Mouse (Mus musculus) forebrain, embryonic 13.5 days (tissue): Measurements from ENCODE around the gene Ift52. TPM values are rescaled to one million over a fixed set of nuclear protein-coding genes. Genes with fewer than 3 reads are reported as not detected.

ENCODE experiments used
- ATAC-seq: fragments of 200-750 bp; cut with Nextera tagmentation; 2 replicates; pipeline ENCODE4 v1.8.0; 2017
- H3K27ac ChIP-seq: fragments of 300-500 bp; sonication (generic); 2 replicates; pipeline ENCODE4 v1.5.1; 2015; ENCODE audit warnings: inconsistent platforms, mild to moderate bottlenecking, moderate library complexity
- H3K27me3 ChIP-seq: fragments of 300-500 bp; sonication (generic); 2 replicates; pipeline ENCODE4 v1.6.1; 2015; ENCODE audit warnings: mild to moderate bottlenecking, inconsistent platforms
- H3K36me3 ChIP-seq: fragments of 300-500 bp; sonication (generic); 2 replicates; pipeline ENCODE4 v1.6.1; 2015; ENCODE audit warnings: mild to moderate bottlenecking, inconsistent platforms; ENCODE audit not compliant: poor library complexity, severe bottlenecking
- H3K4me1 ChIP-seq: fragments of 300-500 bp; sonication (generic); 2 replicates; pipeline ENCODE4 v1.6.1; 2015; ENCODE audit warnings: inconsistent platforms
- H3K4me2 ChIP-seq: fragments of 300-500 bp; sonication (generic); 2 replicates; pipeline ENCODE4 v1.6.1; 2015; ENCODE audit warnings: inconsistent platforms, mild to moderate bottlenecking, moderate library complexity
- H3K4me3 ChIP-seq: fragments of 300-500 bp; sonication (generic); 2 replicates; pipeline ENCODE4 v1.5.1; 2015; ENCODE audit warnings: mild to moderate bottlenecking, inconsistent platforms
- H3K9ac ChIP-seq: fragments of 300-500 bp; sonication (generic); 2 replicates; pipeline ENCODE4 v1.6.1; 2015; ENCODE audit warnings: mild to moderate bottlenecking, inconsistent platforms
- H3K9me3 ChIP-seq: fragments of 300-500 bp; sonication (generic); replicated peaks from 2 replicates; pipeline ENCODE4 v1.6.1; 2016; ENCODE audit warnings: inconsistent platforms
- WGBS: fragments of 180-500 bp; shearing (Covaris S2); methylation state at CpG from one replicate; pipeline ENCODE4 v1.1.7; 2015; 5-methylcytosine and 5-hydroxymethylcytosine counted together
- polyA plus RNA-seq: library from polyadenylated mRNA; unstranded; fragments of >200 nt; fragmentation: Nextera tagmentation; extraction: Ambion mirVana; gene quantifications from 2 replicates; pipeline ENCODE4 v1.2.1, GENCODE M21; 2015

The Ift52 gene
- polyA plus RNA-seq, 1 experiment from 2014 or later = 44.8 TPM

DNA sequence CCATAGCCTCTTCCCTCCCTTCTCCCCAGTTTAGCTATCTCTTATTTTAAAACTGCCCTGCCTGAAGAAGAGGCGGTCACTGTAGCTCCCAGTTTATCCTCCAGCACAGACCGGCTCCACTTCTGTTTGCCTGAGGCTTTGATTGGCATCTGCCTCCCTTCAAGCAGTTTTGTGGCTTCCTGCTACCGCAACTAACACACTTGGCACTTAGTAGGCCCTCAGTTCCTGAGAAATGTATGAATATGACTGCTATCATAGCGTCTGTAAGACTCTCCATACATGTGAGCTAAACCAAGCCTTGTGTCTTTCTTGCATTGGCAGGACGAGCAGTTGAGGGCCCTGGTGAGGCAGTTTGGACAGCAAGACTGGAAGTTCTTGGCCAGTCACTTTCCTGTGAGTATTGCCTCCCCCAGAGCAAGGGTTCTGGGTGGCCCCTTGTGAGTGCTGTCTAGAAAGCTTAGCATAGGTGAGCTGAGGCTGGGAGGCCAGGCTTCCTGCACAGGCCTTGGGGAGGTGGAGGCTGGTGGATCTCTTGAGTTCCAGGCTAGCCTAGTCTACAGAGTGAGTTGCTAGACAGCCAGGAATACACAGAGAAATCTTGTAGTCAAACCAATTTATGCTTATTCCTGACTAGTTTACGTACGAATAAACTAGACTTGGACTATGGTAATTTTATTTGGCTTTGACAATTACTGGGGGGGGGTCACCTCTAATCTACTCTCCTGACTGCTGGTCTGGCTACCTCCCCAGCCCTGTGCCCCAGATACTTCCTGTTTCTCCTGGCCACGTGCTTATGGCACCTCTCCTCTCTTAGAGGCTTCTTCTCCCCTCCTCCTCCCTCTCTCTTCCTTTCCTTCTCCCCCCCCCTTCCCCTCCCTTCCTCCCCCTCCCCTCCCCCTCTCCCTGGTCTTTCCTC lies 44.3 kb downstream of the Ift52 start:
- Histone ChIP-seq H3K9ac (no peak overlapping the region), H3K4me2 (no peak overlapping the region), H3K27ac (no peak overlapping the region), H3K4me3 (no peak overlapping the region), H3K27me3 (no peaks in the 10 kb centered on the region), H3K4me1 (no peaks in the 10 kb centered on the region), H3K9me3 (no peaks in the 10 kb centered on the region), H3K36me3 (peaks cover 27% of the 10 kb centered on the region)
- ATAC-seq = no peak
- 84% methylated on average over 8 of the region's 8 CpGs for WGBS

DNA sequence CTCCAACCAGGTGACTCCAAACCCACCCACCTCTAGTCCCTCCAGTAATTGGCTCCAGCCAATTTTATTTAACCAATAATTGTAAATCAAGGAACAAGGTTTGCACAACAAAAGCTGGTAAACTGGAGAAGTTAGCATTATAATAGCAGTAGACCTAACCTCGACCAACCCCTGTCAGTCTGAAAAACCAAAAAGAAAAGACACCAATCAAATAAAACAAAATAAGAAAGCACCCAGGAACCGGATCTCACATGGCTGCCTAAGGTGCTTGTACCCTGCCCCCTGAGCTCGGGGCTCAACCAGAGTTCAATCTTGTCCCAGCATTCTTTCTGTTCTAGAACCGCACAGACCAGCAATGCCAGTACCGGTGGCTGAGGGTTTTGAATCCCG lies 45.0 kb downstream of the Ift52 start:
- Histone ChIP-seq H3K27me3 (no peaks in the 10 kb centered on the region), H3K4me1 (no peaks in the 10 kb centered on the region), H3K27ac (no peak overlapping the region), H3K36me3 (peaks cover 30% of the 10 kb centered on the region), H3K4me2 (no peak overlapping the region), H3K9ac (no peak overlapping the region), H3K4me3 (no peak overlapping the region), H3K9me3 (no peaks in the 10 kb centered on the region)
- ATAC-seq = no peak
- 70% methylated on average over 6 of the region's 6 CpGs for WGBS

GRCm38 (mm10) chr2:163066326-163066725 lies 49.2 kb downstream of the Ift52 start:
- Histone ChIP-seq H3K27me3 (no peaks in the 10 kb centered on the region), H3K4me1 (no peaks in the 10 kb centered on the region), H3K36me3 (peaks cover 48% of the 10 kb centered on the region), H3K27ac (no peak overlapping the region), H3K4me3 (no peak overlapping the region), H3K9me3 (no peaks in the 10 kb centered on the region), H3K4me2 (no peak overlapping the region), H3K9ac (no peak overlapping the region)
- ATAC-seq = no peak
- WGBS = 96% methylated on average over 6 of the region's 6 CpGs

DNA sequence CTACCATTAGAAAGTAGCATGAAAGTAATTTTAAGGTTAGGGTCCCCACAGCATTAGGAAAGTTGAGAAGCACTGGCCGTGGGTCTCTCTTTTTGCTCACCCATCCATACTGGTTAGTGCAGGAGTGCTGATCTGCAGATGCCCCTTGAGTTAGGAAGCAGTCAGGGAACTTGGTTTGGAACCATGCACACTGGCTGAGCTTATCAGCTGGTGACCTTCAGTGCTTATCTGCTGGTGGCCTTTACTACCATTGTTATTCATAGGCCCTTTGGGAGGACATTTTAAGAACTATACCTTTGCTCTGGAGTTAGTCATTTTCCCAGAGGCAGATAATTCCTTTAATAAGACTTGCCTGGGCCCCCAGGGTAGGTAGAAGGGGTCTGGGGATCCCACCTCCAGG lies 50.1 kb downstream of the Ift52 start:
- Histone ChIP-seq H3K4me1 (no peaks in the 10 kb centered on the region), H3K4me3 (no peak overlapping the region), H3K9me3 (no peaks in the 10 kb centered on the region), H3K27me3 (no peaks in the 10 kb centered on the region), H3K27ac (no peak overlapping the region), H3K4me2 (no peak overlapping the region), H3K36me3 (peaks cover 47% of the 10 kb centered on the region), H3K9ac (no peak overlapping the region)
- no peak for ATAC-seq
- WGBS = 97% methylated on average over 1 of the region's 1 CpGs

DNA sequence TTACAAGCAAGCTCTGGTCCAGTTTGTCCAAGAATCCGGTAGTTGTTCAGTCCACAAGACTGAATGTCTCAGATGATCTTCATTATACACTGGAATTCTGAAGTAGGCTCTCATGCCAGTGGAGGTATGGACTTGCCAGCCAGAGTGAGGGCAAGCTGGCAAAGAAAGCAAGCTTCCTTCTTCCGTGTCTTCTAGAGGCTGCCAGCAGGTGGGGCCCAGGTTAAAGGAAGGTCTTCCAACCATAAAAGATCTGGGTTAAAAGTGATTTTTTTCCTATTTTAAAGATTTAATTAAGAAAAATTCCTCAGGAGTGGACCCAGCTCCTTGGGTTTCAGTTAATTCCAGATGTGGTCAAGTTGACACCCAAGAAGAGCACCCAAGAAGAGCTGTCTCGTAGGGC lies 53.1 kb downstream of the Ift52 start:
- Histone ChIP-seq H3K4me1 (no peaks in the 10 kb centered on the region), H3K36me3 (peaks cover 50% of the 10 kb centered on the region), H3K27ac (no peak overlapping the region), H3K9ac (no peak overlapping the region), H3K4me3 (no peak overlapping the region), H3K9me3 (no peaks in the 10 kb centered on the region), H3K27me3 (no peaks in the 10 kb centered on the region), H3K4me2 (no peak overlapping the region)
- 90% methylated on average over 3 of the region's 3 CpGs for WGBS
- ATAC-seq = no peak

DNA sequence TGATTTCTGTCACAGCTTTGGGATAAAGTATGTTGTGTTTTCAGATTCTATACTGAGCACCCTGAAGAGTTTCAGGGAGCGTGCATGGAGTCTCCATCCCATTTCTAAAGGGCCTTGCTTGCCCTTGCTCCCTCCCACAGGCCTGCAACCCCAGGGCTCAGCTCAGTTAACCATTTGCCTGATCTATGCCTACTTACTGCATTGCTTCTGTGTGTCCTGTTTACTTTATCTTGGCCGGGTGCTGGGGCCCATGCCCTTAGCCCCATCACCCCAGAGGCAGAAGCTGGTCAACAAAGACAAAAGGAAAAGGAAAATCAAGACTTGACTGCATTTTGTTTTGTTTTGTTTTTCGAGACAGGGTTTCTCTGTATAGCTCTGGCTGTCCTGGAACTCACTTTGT lies 54.4 kb downstream of the Ift52 start:
- no peak for ATAC-seq
- Histone ChIP-seq H3K9ac (no peak overlapping the region), H3K27me3 (no peaks in the 10 kb centered on the region), H3K36me3 (peaks cover 53% of the 10 kb centered on the region), H3K4me1 (no peaks in the 10 kb centered on the region), H3K27ac (no peak overlapping the region), H3K9me3 (no peaks in the 10 kb centered on the region), H3K4me2 (no peak overlapping the region), H3K4me3 (no peak overlapping the region)
- 93% methylated on average over 3 of the region's 3 CpGs for WGBS

GRCm38 (mm10) chr2:163073023-163073757 lies 56.0 kb downstream of the Ift52 start:
- Histone ChIP-seq H3K4me2 (no peak overlapping the region), H3K4me1 (no peaks in the 10 kb centered on the region), H3K27ac (no peak overlapping the region), H3K9me3 (no peaks in the 10 kb centered on the region), H3K27me3 (no peaks in the 10 kb centered on the region), H3K36me3 (peaks cover 60% of the 10 kb centered on the region), H3K4me3 (no peak overlapping the region), H3K9ac (no peak overlapping the region)
- ATAC-seq = no peak
- WGBS = 97% methylated on average over 9 of the region's 9 CpGs

DNA sequence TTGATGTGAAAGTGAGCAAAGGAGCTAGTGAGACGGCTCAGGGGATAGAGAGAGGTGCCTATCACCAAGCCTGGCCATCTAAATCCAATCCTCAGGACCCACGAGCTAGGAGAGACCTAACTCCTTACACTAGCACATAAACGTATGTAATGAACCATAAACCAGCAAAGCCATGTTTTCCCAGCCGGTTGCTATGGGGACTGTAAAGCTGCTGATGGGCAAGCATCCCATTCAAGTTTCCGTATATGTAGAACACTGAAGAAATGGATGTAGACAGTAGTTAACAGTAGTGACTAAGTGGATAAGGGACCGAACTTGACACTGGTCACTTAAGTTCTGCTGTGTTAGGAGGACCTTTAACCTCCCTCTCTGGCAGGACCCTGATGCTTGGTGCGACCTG lies 56.9 kb downstream of the Ift52 start:
- no peaks in the 10 kb centered on the region for H3K9me3 ChIP-seq
- H3K4me2 ChIP-seq = no peak overlapping the region
- no peak overlapping the region for H3K9ac ChIP-seq
- no peak for ATAC-seq
- 83% methylated on average over 7 of the region's 7 CpGs for WGBS
- peaks cover 57% of the 10 kb centered on the region for H3K36me3 ChIP-seq
- no peak overlapping the region for H3K4me3 ChIP-seq
- H3K4me1 ChIP-seq = no peaks in the 10 kb centered on the region
- H3K27ac ChIP-seq = no peak overlapping the region
- H3K27me3 ChIP-seq = no peaks in the 10 kb centered on the region

- no peak overlapping the region for H3K27ac ChIP-seq
- H3K9ac ChIP-seq = no peak overlapping the region
- no peaks in the 10 kb centered on the region for H3K9me3 ChIP-seq
- no peaks in the 10 kb centered on the region for H3K27me3 ChIP-seq
- no peak overlapping the region for H3K4me2 ChIP-seq
- WGBS = 93% methylated on average over 12 of the region's 12 CpGs
- H3K36me3 ChIP-seq = peaks cover 61% of the 10 kb centered on the region
- H3K4me3 ChIP-seq = no peak overlapping the region
- ATAC-seq = no peak
- no peaks in the 10 kb centered on the region for H3K4me1 ChIP-seq
These were observed 57.7 kb downstream of the Ift52 start for GRCm38 (mm10) chr2:163074808-163075207.

DNA sequence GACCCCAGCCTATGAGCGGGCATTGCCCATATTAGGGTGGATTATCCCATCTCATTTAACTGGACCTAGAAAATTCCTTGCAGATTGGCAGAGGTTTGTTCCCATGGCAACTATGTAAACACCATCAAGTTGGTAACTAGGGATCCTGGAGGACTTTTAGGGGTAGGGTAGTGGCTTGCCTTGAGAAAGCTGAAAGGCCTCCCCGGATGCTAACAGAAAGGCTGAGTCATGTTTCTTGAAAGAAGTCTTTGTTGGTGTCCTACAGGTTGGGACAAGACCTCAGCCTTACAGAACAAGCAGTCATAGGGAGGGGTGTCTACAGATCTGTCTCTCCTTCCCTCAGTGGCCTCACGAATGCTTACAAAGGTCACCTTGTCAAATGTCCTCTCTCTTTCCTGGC lies 58.1 kb downstream of the Ift52 start:
- H3K9ac ChIP-seq = no peak overlapping the region
- ATAC-seq = no peak
- H3K27me3 ChIP-seq = no peaks in the 10 kb centered on the region
- WGBS = 67% methylated on average over 3 of the region's 3 CpGs
- no peak overlapping the region for H3K4me3 ChIP-seq
- no peak overlapping the region for H3K4me2 ChIP-seq
- H3K27ac ChIP-seq = no peak overlapping the region
- H3K9me3 ChIP-seq = no peaks in the 10 kb centered on the region
- peaks cover 61% of the 10 kb centered on the region for H3K36me3 ChIP-seq
- no peaks in the 10 kb centered on the region for H3K4me1 ChIP-seq

DNA sequence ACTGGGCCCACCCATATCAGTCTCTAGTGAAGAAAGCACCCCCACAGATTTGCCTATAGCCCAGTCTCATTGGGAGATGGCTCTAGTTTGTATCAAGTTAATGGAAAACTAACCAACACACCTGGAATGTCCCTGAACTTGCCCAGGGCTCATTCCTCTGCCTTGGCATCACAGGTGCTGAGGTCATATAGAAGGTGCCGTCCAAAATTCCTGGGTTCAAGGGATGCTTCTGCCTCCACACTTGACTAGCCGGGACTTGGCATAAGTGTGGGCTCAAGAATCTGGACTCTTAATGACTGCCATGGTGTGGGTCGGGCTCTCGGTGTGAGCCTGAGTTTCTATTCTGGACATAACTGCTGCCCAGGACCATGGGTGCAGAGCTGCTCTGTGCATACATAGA lies 61.9 kb downstream of the Ift52 start:
- H3K4me3 ChIP-seq = no peak overlapping the region
- no peak overlapping the region for H3K4me2 ChIP-seq
- 93% methylated on average over 4 of the region's 4 CpGs for WGBS
- no peak overlapping the region for H3K27ac ChIP-seq
- H3K9me3 ChIP-seq = no peaks in the 10 kb centered on the region
- H3K4me1 ChIP-seq = no peaks in the 10 kb centered on the region
- H3K27me3 ChIP-seq = no peaks in the 10 kb centered on the region
- peaks cover 57% of the 10 kb centered on the region for H3K36me3 ChIP-seq
- no peak overlapping the region for H3K9ac ChIP-seq
- no peak for ATAC-seq

DNA sequence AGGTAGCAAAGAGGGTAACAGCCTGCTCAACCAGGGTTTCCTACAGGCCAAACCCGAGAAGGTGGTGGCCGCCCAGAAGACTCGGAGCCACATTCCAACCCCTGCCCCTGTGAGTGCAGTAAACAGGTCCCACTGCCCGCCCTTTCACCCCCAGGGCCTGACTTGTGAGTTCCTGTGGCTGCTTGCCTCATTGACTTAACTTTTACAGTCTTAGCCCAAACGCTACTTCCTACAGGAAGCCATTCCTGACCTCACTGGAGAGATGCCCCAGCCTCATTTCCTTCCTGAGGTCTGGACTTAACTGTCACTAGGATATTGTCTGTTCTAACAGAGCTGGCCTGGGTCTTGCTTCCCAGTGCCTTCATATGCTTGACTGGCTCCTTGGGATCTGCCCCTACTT lies 65.4 kb downstream of the Ift52 start:
- Histone ChIP-seq H3K9ac (no peak overlapping the region), H3K9me3 (no peaks in the 10 kb centered on the region), H3K36me3 (peaks cover 32% of the 10 kb centered on the region), H3K27ac (no peak overlapping the region), H3K27me3 (no peaks in the 10 kb centered on the region), H3K4me2 (no peak overlapping the region), H3K4me3 (no peak overlapping the region), H3K4me1 (no peaks in the 10 kb centered on the region)
- WGBS = 88% methylated on average over 5 of the region's 5 CpGs
- no peak for ATAC-seq
